Mouse (Mus musculus) cerebellum, adult 2 months (tissue): ENCODE measurements around the gene Asb4. TPM values are rescaled to one million over a fixed set of nuclear protein-coding genes. Genes with fewer than 3 reads are reported as not detected.

Source experiments
- DNase-seq, 2 experiments: peaks; one replicate each; pipeline ENCODE4 v3.0.0; 2021
- H3K27ac ChIP-seq: fragments of 200-500 bp; 2 replicates; pipeline ENCODE4 v1.5.1; 2012; ENCODE audit warnings: low read length, control low read depth, inconsistent platforms; ENCODE audit not compliant: insufficient read depth
- H3K27me3 ChIP-seq: fragments of 200-500 bp; 2 replicates; pipeline ENCODE4 v1.6.1; 2012; ENCODE audit warnings: inconsistent platforms, mild to moderate bottlenecking, low read length, moderate library complexity; ENCODE audit not compliant: control insufficient read depth, insufficient read depth
- H3K4me1 ChIP-seq: fragments of 200-500 bp; 2 replicates; pipeline ENCODE4 v1.6.1; 2011; ENCODE audit warnings: low read length; ENCODE audit not compliant: control insufficient read depth, insufficient read depth
- H3K4me3 ChIP-seq: fragments of 200-500 bp; replicated peaks from 2 replicates; pipeline ENCODE3; 2011; ENCODE audit warnings: mild to moderate bottlenecking, low read depth, low read length, control low read depth; ENCODE audit not compliant: insufficient read depth
- CTCF ChIP-seq: fragments of 200-500 bp; IDR thresholded peaks from 2 replicates; pipeline ENCODE4 v1.5.1; 2011; ENCODE audit warnings: low read depth, mild to moderate bottlenecking, control low read depth, low read length, moderate library complexity, borderline replicate concordance; ENCODE audit not compliant: insufficient read depth
- POLR2A ChIP-seq: fragments of 200-500 bp; IDR thresholded peaks from 2 replicates; pipeline ENCODE4 v1.6.1; 2011; ENCODE audit warnings: low read length, control low read depth, borderline replicate concordance; ENCODE audit not compliant: insufficient read depth
- WGBS: fragments of 180-500 bp; shearing (Covaris S2); methylation state at CpG from one replicate; pipeline ENCODE4 v1.1.7; 2018; 5-methylcytosine and 5-hydroxymethylcytosine counted together
- polyA plus RNA-seq: library from polyadenylated mRNA; depleted of rRNA; stranded (reverse); fragments of >200 nt; gene quantifications from 2 replicates; pipeline ENCODE4 v1.2.3, GENCODE M21; 2012

Asb4 gene
- polyA plus RNA-seq, 1 experiment, result 1.4 TPM

DNA sequence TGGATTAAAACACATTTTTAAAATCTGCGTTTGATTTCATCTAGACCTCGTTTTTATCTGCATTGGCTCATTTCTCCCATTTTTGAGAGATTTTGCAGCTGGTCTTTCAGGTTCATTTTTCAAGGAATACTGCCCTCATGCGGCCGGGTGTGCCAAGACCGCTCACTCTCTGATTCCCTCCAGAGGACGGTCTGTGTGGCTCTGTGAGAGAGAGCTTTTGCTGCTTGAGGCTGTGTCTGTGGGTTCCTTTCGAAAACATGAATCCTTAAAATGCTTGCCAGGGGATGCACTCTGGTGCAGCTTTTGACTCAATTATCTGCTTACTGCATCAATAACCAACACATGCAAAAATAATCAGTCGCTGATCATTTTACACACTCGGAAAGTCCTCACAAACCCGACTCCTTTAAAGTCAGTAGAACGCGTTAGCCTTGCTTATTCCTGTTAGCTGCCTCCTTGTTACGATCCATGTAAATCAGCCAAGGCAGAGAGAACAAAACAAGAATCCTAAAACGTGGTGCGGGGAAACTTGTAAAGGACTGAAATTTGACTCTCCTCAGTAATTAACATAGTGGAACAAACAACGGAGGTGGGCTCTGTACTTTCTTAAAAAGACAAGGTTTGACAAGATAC lies 487 bp upstream of the Asb4 start:
- Histone ChIP-seq H3K27ac (no peak overlapping the region), H3K4me1 (no peaks in the 10 kb centered on the region; the same call in 1 of the 2 replicates), H3K27me3 (no peaks in the 10 kb centered on the region), H3K4me3 (peak overlapping the region; percentile 9)
- TF ChIP-seq CTCF (peak; percentile 70), POLR2A (no peak)
- peak; percentile 64 to 72 for DNase-seq
- WGBS, result under 1% methylated on average over 16 of the region's 16 CpGs

DNA sequence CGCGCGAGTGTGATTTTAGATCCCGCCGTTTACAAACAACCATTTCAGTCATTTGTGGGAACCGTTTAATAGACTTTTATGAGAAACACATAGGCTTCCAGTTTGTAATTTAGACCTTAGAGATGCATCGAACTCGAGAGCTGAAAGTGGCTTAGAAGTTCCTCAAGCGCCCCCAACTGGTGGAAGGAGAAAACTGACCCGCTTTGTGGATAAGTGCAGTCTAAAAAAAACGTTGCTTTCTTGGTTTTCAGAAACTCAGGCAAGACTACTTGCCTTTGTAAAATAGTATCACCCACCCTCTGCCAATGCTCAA lies 948 bp downstream of the Asb4 start:
- no peak for TF ChIP-seq POLR2A
- peak; percentile 41; the same call in 1 of the 2 replicates for TF ChIP-seq CTCF
- DNase-seq, result peak; percentile 47 to 51
- H3K27ac ChIP-seq, result no peak overlapping the region
- H3K27me3 ChIP-seq, result no peaks in the 10 kb centered on the region
- H3K4me1 ChIP-seq, result no peaks in the 10 kb centered on the region; the same call in 1 of the 2 replicates
- H3K4me3 ChIP-seq, result no peak overlapping the region
- 3% methylated on average over 11 of the region's 11 CpGs for WGBS

DNA sequence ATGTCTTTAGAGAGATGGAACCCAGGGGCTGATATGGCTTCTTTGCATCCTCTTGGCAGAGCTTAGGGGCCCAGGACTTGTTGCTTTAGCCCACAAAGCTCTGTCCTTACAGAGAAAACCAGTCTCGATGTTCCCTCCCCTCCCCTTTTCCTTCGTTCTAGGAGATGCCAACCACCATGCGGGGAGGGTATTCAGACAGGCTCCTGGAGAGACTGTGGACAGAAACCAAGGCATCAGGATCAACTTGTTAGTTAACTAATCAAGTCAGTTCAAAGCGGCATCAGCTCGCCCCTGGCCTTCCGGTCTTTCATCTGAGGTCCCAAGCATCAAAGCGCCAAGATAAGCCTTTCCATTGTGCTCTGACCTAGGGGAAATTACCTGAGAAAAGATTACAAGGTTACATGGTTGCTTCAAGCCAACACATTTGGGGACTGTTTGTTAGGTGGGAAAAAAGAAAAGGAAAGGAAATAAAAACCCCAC lies 2.0 kb downstream of the Asb4 start:
- TF ChIP-seq POLR2A (no peak), CTCF (no peak)
- H3K27ac ChIP-seq, result no peak overlapping the region
- H3K4me1 ChIP-seq, result no peaks in the 10 kb centered on the region
- no peaks in the 10 kb centered on the region for H3K27me3 ChIP-seq
- no peak for DNase-seq
- 65% methylated on average over 7 of the region's 7 CpGs for WGBS
- no peak overlapping the region for H3K4me3 ChIP-seq

DNA sequence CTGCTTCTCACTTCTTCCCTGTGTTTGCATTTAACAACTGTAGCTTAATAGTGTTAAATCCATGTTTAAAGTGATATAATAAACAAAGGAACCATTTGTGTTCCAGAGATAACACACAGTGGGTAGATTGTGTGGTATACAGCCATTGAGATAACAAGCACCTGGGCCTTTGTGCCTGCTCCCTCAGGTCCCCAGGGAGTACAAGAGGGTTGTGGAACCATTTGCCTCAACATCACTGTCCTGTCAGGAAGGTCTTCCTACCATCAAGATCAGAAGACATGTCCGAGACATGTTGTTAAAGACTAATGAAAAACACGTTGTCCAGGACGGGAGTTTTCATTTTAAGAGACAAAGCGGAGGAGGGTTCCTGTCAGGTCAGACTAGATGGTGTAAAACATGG lies 3.3 kb downstream of the Asb4 start:
- 97% methylated on average over 4 of the region's 4 CpGs for WGBS
- Histone ChIP-seq H3K4me1 (no peaks in the 10 kb centered on the region), H3K27ac (no peak overlapping the region), H3K4me3 (no peak overlapping the region), H3K27me3 (no peaks in the 10 kb centered on the region)
- DNase-seq, result no peak
- TF ChIP-seq CTCF (no peak), POLR2A (no peak)

DNA sequence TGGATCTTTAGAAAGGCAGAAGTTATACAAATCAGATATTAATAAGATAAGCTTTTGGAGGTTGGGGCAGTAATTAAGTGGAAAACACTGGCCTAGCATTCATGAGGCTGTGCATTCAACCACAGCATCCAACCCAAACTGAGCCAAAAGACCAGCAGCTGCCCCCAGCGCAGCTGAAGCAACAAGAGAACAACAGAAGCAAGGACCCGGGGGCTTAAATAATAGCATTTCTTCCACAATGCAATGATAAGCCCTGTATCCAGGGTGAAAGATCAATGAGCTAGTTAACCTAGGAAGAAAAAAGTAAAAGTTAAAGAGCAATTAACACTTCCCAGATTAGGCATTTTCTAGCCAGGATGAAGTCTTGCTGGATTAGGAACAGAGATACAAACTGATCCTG lies 4.2 kb downstream of the Asb4 start:
- 25% methylated on average over 2 of the region's 2 CpGs for WGBS
- H3K27me3 ChIP-seq, result no peaks in the 10 kb centered on the region
- no peaks in the 10 kb centered on the region for H3K4me1 ChIP-seq
- DNase-seq, result no peak
- no peak overlapping the region for H3K27ac ChIP-seq
- no peak for TF ChIP-seq CTCF
- no peak for TF ChIP-seq POLR2A
- no peak overlapping the region for H3K4me3 ChIP-seq

DNA sequence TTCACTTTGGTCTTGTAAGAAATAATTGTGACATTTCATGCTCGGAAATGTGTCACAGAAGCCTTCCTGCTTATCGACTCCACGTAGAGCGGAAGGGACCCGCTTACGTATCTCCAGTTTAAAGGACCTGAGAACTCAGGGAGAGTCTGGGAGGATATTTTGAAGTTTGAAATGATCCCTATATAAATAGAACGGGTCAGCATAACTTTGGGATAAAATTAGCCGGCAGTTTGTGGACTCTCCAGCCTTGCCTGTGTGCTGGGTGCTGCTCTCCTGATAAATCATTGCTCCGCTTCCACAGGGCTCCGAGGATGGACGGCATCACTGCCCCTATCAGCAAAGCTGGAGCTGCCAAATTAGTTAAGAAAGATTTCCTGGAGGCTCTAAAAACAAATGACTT lies 7.1 kb downstream of the Asb4 start:
- TF ChIP-seq POLR2A, result no peak
- TF ChIP-seq CTCF, result no peak
- Histone ChIP-seq H3K4me1 (no peaks in the 10 kb centered on the region), H3K4me3 (no peak overlapping the region), H3K27ac (no peak overlapping the region), H3K27me3 (no peaks in the 10 kb centered on the region)
- 28% methylated on average over 11 of the region's 11 CpGs for WGBS
- no peak for DNase-seq

DNA sequence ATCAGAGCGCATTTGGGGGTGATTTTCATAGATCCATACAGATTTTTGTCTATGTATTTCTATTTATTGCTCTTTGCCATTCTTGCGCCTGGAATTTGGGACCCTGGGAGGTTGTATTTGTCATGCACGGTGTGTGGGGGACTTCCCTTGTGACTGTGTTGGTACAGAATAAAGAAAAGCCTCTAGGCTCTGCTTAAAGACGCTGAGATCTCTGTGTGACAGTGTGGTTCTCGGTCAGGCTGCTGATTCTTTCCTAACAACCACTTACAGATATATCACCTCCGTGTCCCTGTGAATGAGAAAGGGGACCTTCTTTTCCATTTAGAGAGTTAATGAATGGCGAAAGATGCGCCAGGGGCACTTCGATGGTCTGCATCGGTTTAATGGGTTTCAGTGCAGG lies 7.8 kb downstream of the Asb4 start:
- TF ChIP-seq CTCF (no peak), POLR2A (no peak)
- H3K4me3 ChIP-seq, result no peak overlapping the region

DNA sequence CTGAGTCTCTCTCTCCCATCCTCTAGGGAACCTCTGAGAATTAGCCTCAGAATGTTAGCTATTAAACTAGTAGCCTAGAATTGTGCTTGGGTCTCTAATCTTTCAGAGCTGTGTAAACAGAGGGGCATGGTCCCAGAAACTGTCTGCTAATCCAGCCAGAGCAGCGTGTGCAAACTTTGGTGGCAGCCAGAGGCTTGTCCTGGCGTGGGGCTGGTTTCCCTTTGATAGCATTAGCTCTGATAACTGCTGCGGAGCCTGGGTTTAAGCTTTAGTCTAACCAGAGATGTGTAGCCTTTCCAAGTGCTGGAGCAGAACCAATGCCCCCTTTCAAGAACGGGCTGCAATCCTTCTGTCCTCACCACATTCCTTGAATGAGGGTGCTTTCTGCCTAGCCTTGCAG lies 11.8 kb downstream of the Asb4 start:
- 10% methylated on average over 4 of the region's 4 CpGs for WGBS
- Histone ChIP-seq H3K4me3 (no peak overlapping the region), H3K27me3 (no peaks in the 10 kb centered on the region), H3K27ac (no peak overlapping the region), H3K4me1 (no peaks in the 10 kb centered on the region)
- no peak for TF ChIP-seq CTCF
- no peak for TF ChIP-seq POLR2A
- DNase-seq, result no peak

More for the DNA sequence above, 7.8 kb downstream of the Asb4 start:
- Histone ChIP-seq H3K27me3 (no peaks in the 10 kb centered on the region), H3K27ac (no peak overlapping the region), H3K4me1 (no peaks in the 10 kb centered on the region)
- no peak for DNase-seq
- WGBS, result 41% methylated on average over 10 of the region's 10 CpGs
